In genomic region chr13:85036830-85037229, GRCm38 (mm10) we compare ENCODE assay signal across 25 mouse cellular contexts.
A peak's percentile ranks its signal among the peaks of the same experiment; 100 is the strongest.
DNase-seq lines count a peak whose midpoint lies in the region; ATAC-seq and TF ChIP-seq lines count a peak whose summit lies in the region.
"Had no signal": no experiment of that assay in that cellular context is flagged by ENCODE, and none has a peak within 500 bp of the region (broad histone marks: within the 10 kb centered on the region; RNA-seq: fewer than 3 reads in every experiment).

No protein-coding gene starts in this region.

- no peaks in the 10 kb centered on the region for H3K4me1 ChIP-seq in ES-Bruce4 (ENCODE audit: control insufficient read depth, insufficient read depth, low read length)
- H3K4me1 ChIP-seq in ES-E14 (ENCODE audit: control insufficient read depth in 2 of 2, insufficient read depth in 2 of 2, low read length in 2 of 2, poor library complexity in 1 of 2) = peaks cover 2% of the 10 kb centered on the region in 2 experiments; a peak in 2 of 4 replicates
- H3K4me1 ChIP-seq in midbrain, embryonic 11.5 days (ENCODE audit: control insufficient read depth, insufficient read depth, low read length) = no peaks in the 10 kb centered on the region
- H3K4me1 ChIP-seq: embryonic facial prominence, embryonic 13.5 days; embryonic facial prominence, embryonic 15.5 days; forebrain, embryonic 10.5 days; forebrain, embryonic 12.5 days had no signal

- TF ChIP-seq POLR2A in ES-Bruce4 (IDR thresholded peaks at IDR 0.05; ENCODE audit: insufficient read depth, low read length) = no peak

- H3K4me3 ChIP-seq in ES-Bruce4 (ENCODE audit: low read depth, low read length) = no peak overlapping the region
- no peak overlapping the region for H3K4me3 ChIP-seq in ES-E14 (ENCODE audit: insufficient read depth in 1 of 2, low read depth in 1 of 2, low read length in 2 of 2, poor library complexity in 1 of 2, severe bottlenecking in 1 of 2)
- no peak overlapping the region for H3K4me3 ChIP-seq in midbrain, embryonic 11.5 days (ENCODE audit: low read depth, low read length)
- H3K4me3 ChIP-seq: embryonic facial prominence, embryonic 13.5 days; embryonic facial prominence, embryonic 15.5 days; erythroblast, embryonic 14.5 days; forebrain, embryonic 10.5 days; forebrain, embryonic 12.5 days had no signal

- TF ChIP-seq EP300 in ES-Bruce4 (IDR thresholded peaks at IDR 0.05; ENCODE audit: insufficient read depth, low read depth, low read length) = peak; percentile 65; the same call in 1 of the 2 replicates

- no peak for ATAC-seq in midbrain, embryonic 11.5 days (ENCODE audit: low FRiP score)
- ATAC-seq: CD4-positive, CD25-positive, alpha-beta regulatory T cell, adult 4 months; forebrain, embryonic 14.5 days; forebrain, embryonic 16.5 days had no signal

- TF ChIP-seq CTCF in ES-Bruce4 (IDR thresholded peaks at IDR 0.05; ENCODE audit: low read depth, low read length) = no peak

- WGBS in midbrain, embryonic 11.5 days = 71% methylated on average over 1 of the region's 1 CpGs

- H3K9me3 ChIP-seq in ES-Bruce4 (replicated peaks; ENCODE audit: control insufficient read depth, insufficient read depth, low read length, poor library complexity, severe bottlenecking) (peaks cover 12% of the 10 kb centered on the region), ES-E14 (ENCODE audit: control insufficient read depth, insufficient read depth, low read depth, low read length) (no peaks in the 10 kb centered on the region)
- no peaks in the 10 kb centered on the region for H3K9me3 ChIP-seq in midbrain, embryonic 11.5 days (ENCODE audit: control insufficient read depth, low read length)
- H3K9me3 ChIP-seq: embryonic facial prominence, embryonic 13.5 days; embryonic facial prominence, embryonic 15.5 days had no signal

- no peak overlapping the region for H3K4me2 ChIP-seq in midbrain, embryonic 11.5 days
- H3K4me2 ChIP-seq: embryonic facial prominence, embryonic 13.5 days; embryonic facial prominence, embryonic 15.5 days; forebrain, embryonic 12.5 days had no signal

- no peak overlapping the region for H3K9ac ChIP-seq in ES-Bruce4 (ENCODE audit: low read depth, poor library complexity, severe bottlenecking)
- H3K9ac ChIP-seq in ES-E14 (ENCODE audit: insufficient read depth, low read depth, low read length, poor library complexity, severe bottlenecking) = no peak overlapping the region
- H3K9ac ChIP-seq in midbrain, embryonic 11.5 days (ENCODE audit: low read length) = no peak overlapping the region
- H3K9ac ChIP-seq: embryonic facial prominence, embryonic 13.5 days; embryonic facial prominence, embryonic 15.5 days; forebrain, embryonic 12.5 days had no signal

- DNase-seq in ES-E14 (ENCODE audit: low read depth, low spot score) (peak; percentile 28), ZHBTc4 (ENCODE audit: low read depth, low spot score) (peak; percentile 49)
- DNase-seq in urinary bladder, adult 18-20 months (ENCODE audit: low spot score in 2 of 2) = no peak
- DNase-seq in midbrain, embryonic 11.5 days (ENCODE audit: low spot score, missing footprints) = no peak
- DNase-seq: adrenal gland, adult 2 months; adrenal gland, postnatal 10 days; adrenal gland, postnatal 25 days; B cell, adult 2 months; cerebellum, adult 11 months; cerebellum, adult 18-20 months; cerebellum, adult 8-10 months; cerebellum, adult 9-11 months; cerebellum, postnatal 14 days; cerebellum, postnatal 36 days; embryo, embryonic 11 days had no signal

- H3K27me3 ChIP-seq in ES-Bruce4 (ENCODE audit: control insufficient read depth, insufficient read depth, low read length, poor library complexity, severe bottlenecking) = no peaks in the 10 kb centered on the region
- no peaks in the 10 kb centered on the region for H3K27me3 ChIP-seq in midbrain, embryonic 11.5 days (ENCODE audit: control insufficient read depth, insufficient read depth, low read length)
- H3K27me3 ChIP-seq: CH12.LX; embryonic facial prominence, embryonic 13.5 days; embryonic facial prominence, embryonic 15.5 days; forebrain, embryonic 12.5 days had no signal

- peak overlapping the region; percentile 97 for H3K27ac ChIP-seq in ES-Bruce4 (ENCODE audit: insufficient read depth, low read length)
- peak overlapping the region; percentile 93; the same call in 1 of the 2 replicates for H3K27ac ChIP-seq in ES-E14 (ENCODE audit: insufficient read depth, low read depth, low read length, poor library complexity, severe bottlenecking)
- no peak overlapping the region for H3K27ac ChIP-seq in midbrain, embryonic 11.5 days (ENCODE audit: low read depth, low read length)
- H3K27ac ChIP-seq: embryonic facial prominence, embryonic 13.5 days; embryonic facial prominence, embryonic 15.5 days; forebrain, embryonic 10.5 days; forebrain, embryonic 12.5 days had no signal

- in situ Hi-C loops in ES-E14 (cut with MboI; ENCODE audit: low sequenced_read_pairs in 2 of 2, unreplicated experiment in 2 of 2) = no loop called here

- no peaks in the 10 kb centered on the region for H3K36me3 ChIP-seq in ES-Bruce4 (ENCODE audit: control insufficient read depth, insufficient read depth, low read length, poor library complexity, severe bottlenecking)
- no peaks in the 10 kb centered on the region; the same call in 1 of the 2 replicates for H3K36me3 ChIP-seq in ES-E14 (ENCODE audit: control insufficient read depth, insufficient read depth, low read length, poor library complexity, severe bottlenecking)
- H3K36me3 ChIP-seq in midbrain, embryonic 11.5 days (ENCODE audit: control insufficient read depth, insufficient read depth, low read length) = no peaks in the 10 kb centered on the region
- H3K36me3 ChIP-seq: embryonic facial prominence, embryonic 13.5 days; embryonic facial prominence, embryonic 15.5 days; forebrain, embryonic 10.5 days; forebrain, embryonic 12.5 days had no signal

TF ChIP-seq in ES-E14, 5 proteins besides CTCF, POLR2A, EP300 and RAD21:
- TF ChIP-seq CHD2 (IDR thresholded peaks at IDR 0.05; ENCODE audit: low read depth, low read length) (no peak), ZNF384 (IDR thresholded peaks at IDR 0.05; ENCODE audit: low read depth, low read length) (no peak), HCFC1 (IDR thresholded peaks at IDR 0.05; ENCODE audit: borderline replicate concordance, insufficient read depth, low read length) (no peak), ZC3H11A (IDR thresholded peaks at IDR 0.05; ENCODE audit: borderline replicate concordance, low read depth, low read length) (no peak), MAFK (IDR thresholded peaks at IDR 0.05; ENCODE audit: insufficient read depth, low read depth, low read length) (no peak)

Comparison
In these comparisons a context has a peak if more than half of its experiments do, and no peak if none do; other contexts are left out.
1. DNase-seq: peak in ES-E14 (single experiment) and ZHBTc4 (single experiment); none in urinary bladder, adult 18-20 months (0 of 2) and midbrain, embryonic 11.5 days (single experiment).